Mouse (Mus musculus) heart, postnatal 14 days (tissue): ENCODE measurements at regions not wholly inside any gene's neighbourhood (a gene's known extent, or its start where the extent isn't known, plus 50 kb on each side); places are given as distances from the start of the nearest gene placed in this dataset.

ENCODE experiments used
- DNase-seq, 2 experiments: peaks; one replicate each; pipeline ENCODE4 v3.0.0; 2021 to 2022
- intact Hi-C: fragments of 180-260 bp; cut with DNase I; formaldehyde crosslinking; loops from one replicate; pipeline ENCODE4 v1.15.1; 2025

DNA sequence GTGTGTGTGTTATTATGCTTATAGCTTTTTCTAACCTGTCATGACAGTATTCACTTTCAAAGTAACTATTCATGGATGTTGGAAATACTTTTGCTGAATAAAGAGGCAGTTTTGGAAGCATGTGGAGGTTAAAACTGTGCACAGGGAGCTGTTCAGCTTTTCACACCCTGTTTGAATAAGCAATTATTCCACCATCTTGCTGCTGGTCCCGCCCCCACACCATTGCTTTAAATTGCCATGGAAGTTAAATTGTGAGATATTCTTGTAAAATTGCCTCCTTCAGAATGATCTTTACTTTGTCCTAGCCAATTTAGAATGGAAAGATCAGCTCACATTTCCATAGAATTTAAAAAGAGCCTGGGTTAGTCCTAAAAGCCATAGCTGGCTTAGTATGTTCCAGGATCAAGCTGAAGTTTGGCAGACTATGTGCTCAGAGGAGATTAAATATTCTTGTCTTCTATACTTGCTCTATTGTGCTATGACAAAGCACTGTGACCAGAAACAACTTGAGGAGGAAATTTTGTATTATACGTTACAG, 328.4 kb upstream of the Agtr1b start:
- intact Hi-C loops = no loop called here

DNA sequence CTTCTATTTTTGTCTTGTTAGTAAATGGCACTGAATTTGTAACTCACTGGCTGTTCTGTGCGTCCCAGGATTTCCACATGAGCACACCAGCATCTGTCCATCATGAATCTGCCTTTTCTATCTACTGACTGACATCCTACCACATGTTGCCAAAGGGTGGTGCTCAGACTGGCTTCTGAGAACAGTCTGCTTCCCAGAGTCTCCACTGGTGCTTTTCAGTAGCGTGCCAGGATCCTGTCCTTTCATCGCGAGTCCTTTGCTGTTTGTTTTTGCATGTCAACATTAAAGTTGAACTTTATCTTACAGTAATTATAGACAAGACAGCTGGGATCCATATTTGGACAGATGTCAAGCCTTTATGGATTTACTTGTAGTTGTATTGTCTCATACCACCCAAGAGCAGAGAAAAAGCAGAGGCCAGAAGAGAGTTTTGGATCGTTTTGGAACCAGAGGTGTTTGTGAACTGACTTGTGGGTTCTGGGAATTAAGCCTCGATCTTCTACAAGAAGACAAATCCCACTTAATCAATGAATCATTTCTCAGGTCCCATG, 314.0 kb upstream of the Agtr1b start:
- intact Hi-C loops = no loop called here

More for the DNA sequence above, 328.4 kb upstream of the Agtr1b start:
- no peak for DNase-seq

DNA sequence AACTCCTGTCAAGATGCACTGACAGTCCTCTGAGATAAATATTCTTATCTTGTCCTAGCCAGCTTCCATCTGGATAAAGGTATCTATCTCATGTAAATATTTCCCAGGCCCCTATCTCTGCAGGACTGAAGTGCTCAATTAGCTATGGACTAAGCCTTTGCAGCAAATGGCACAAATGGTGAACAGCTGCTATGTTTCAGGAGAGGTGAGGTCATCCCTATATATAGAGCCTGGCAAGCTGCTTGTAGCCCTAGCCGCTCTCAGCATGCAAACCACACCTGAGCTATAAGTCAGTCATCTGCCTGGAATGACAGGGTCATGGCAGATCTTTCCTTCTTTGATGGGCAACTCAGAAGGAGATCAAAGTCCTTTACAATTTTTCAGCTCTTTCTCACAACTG, 294.9 kb upstream of the Agtr1b start:
- intact Hi-C loops = no loop called here
- peak; percentile 23 to 69 for DNase-seq

More for the DNA sequence above, 314.0 kb upstream of the Agtr1b start:
- no peak for DNase-seq

DNA sequence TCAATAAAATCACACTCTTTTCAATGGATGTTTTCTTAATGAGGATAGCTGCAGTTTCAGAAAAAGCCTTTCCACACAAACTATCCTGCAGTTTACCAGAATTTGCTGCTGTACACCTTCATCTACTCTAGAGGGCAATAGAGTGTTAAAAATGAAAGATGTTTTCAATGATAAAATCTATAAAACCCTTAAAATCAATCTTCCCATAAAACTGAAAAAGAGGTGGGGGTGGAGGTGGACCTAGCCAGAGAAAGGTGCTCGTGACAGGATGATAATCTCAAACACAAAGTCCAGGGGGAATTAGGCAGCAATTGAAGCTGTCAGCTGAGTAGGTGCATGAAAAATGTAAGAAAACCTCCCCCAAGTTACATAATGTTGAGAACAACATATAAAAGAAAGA, 288.4 kb upstream of the Agtr1b start:
- intact Hi-C loops = loop anchor here (5.0 to 10.0 kb wide), 3 partner anchors 1282 to 1537 kb away; partner anchors contain the start of gene Tbl1xr1

More for the DNA sequence above, 288.4 kb upstream of the Agtr1b start:
- peak in 1 of 2 experiments; percentile 3 for DNase-seq
